In the genomic region with DNA sequence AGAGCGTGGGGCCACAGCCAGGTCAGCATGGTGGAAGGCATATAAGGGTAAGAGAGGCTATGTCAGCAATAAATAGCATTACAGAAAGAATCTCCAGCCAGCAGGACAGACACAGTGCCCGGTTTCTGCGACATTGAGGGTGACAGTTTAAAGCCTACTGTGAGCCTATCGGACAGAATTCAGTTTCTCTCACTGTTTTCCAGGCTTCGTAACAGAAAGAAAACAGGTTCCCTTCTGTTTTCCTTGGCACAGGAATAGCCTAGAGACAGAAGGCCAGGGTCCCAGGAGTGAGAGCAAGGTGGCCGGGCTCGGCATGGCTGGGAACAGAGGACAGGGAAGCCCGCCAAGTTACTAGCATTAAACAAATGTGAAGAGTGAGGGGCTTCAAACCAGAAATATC, we compare ENCODE assay signal across 22 mouse cellular contexts. TPM values are rescaled to one million over a fixed set of nuclear protein-coding genes. Genes with fewer than 3 reads are reported as not detected.
DNase-seq lines count a peak whose midpoint lies in the region; ATAC-seq lines count a peak whose summit lies in the region.
"Had no signal": no experiment of that assay in that cellular context is flagged by ENCODE, and none has a peak within 500 bp of the region (broad histone marks: within the 10 kb centered on the region; RNA-seq: fewer than 3 reads in every experiment).

No protein-coding gene starts in this region.

- no peak overlapping the region for H3K4me2 ChIP-seq in hindbrain, embryonic 15.5 days
- H3K4me2 ChIP-seq in hindbrain, embryonic 12.5 days (replicated peaks), result no peak overlapping the region
- no peak overlapping the region for H3K4me2 ChIP-seq in midbrain, embryonic 16.5 days (ENCODE audit: low read length)
- no peak overlapping the region for H3K4me2 ChIP-seq in midbrain, embryonic 14.5 days (ENCODE audit: low read length)
- H3K4me2 ChIP-seq: embryonic facial prominence, embryonic 12.5 days; intestine, embryonic 15.5 days; neural tube, embryonic 13.5 days had no signal

- H3K9me3 ChIP-seq in hindbrain, embryonic 15.5 days, result no peaks in the 10 kb centered on the region
- H3K9me3 ChIP-seq in hindbrain, embryonic 12.5 days (replicated peaks), result no peaks in the 10 kb centered on the region
- H3K9me3 ChIP-seq in midbrain, embryonic 16.5 days (replicated peaks; ENCODE audit: control insufficient read depth, low read length, poor library complexity, severe bottlenecking), result no peaks in the 10 kb centered on the region
- no peaks in the 10 kb centered on the region for H3K9me3 ChIP-seq in midbrain, embryonic 14.5 days (ENCODE audit: control insufficient read depth, low read length)
- H3K9me3 ChIP-seq: embryonic facial prominence, embryonic 12.5 days; intestine, embryonic 15.5 days; neural tube, embryonic 13.5 days had no signal

- 86% methylated on average over 8 of the region's 8 CpGs for WGBS in hindbrain, embryonic 15.5 days
- 94% methylated on average over 8 of the region's 8 CpGs for WGBS in hindbrain, embryonic 12.5 days
- WGBS in midbrain, embryonic 16.5 days, result 85% methylated on average over 8 of the region's 8 CpGs
- WGBS in midbrain, embryonic 14.5 days, result 88% methylated on average over 8 of the region's 8 CpGs

- DNase-seq in midbrain, embryonic 14.5 days, result no peak
- DNase-seq in cerebellum, adult 11-12 months, result peak; percentile 83
- peak; percentile 82 to 90 for DNase-seq in cerebellum, postnatal 14 days
- no peak for DNase-seq in thymus, postnatal 36 days
- no peak for DNase-seq in adrenal gland, postnatal 10 days
- DNase-seq: gastrocnemius, postnatal 25 days; layer of hippocampus, postnatal 36 days; lung, postnatal 10 days; right cerebral cortex, postnatal 4 days had no signal

- peak overlapping the region; percentile 65 for H3K27ac ChIP-seq in hindbrain, embryonic 15.5 days (replicated peaks)
- no peak overlapping the region for H3K27ac ChIP-seq in hindbrain, embryonic 12.5 days
- H3K27ac ChIP-seq in midbrain, embryonic 16.5 days (ENCODE audit: low read length), result peak overlapping the region; percentile 28; the same call in 1 of the 2 replicates
- H3K27ac ChIP-seq in midbrain, embryonic 14.5 days (replicated peaks; ENCODE audit: low read depth, low read length), result no peak overlapping the region
- H3K27ac ChIP-seq: embryonic facial prominence, embryonic 12.5 days; intestine, embryonic 15.5 days; neural tube, embryonic 13.5 days had no signal

- no peak overlapping the region for H3K4me3 ChIP-seq in hindbrain, embryonic 15.5 days
- H3K4me3 ChIP-seq in hindbrain, embryonic 12.5 days, result no peak overlapping the region
- H3K4me3 ChIP-seq in midbrain, embryonic 16.5 days (ENCODE audit: low read depth, low read length), result no peak overlapping the region
- no peak overlapping the region for H3K4me3 ChIP-seq in midbrain, embryonic 14.5 days (replicated peaks; ENCODE audit: low read depth, low read length)
- H3K4me3 ChIP-seq: embryonic facial prominence, embryonic 12.5 days; intestine, embryonic 15.5 days; neural tube, embryonic 13.5 days had no signal

- no peaks in the 10 kb centered on the region for H3K27me3 ChIP-seq in hindbrain, embryonic 15.5 days
- no peaks in the 10 kb centered on the region for H3K27me3 ChIP-seq in hindbrain, embryonic 12.5 days
- H3K27me3 ChIP-seq in midbrain, embryonic 16.5 days (ENCODE audit: control insufficient read depth, insufficient read depth, low read depth, low read length), result no peaks in the 10 kb centered on the region
- H3K27me3 ChIP-seq in midbrain, embryonic 14.5 days (ENCODE audit: control insufficient read depth, insufficient read depth, low read length), result no peaks in the 10 kb centered on the region
- H3K27me3 ChIP-seq: embryonic facial prominence, embryonic 12.5 days; intestine, embryonic 15.5 days; neural tube, embryonic 13.5 days had no signal

- H3K36me3 ChIP-seq in hindbrain, embryonic 15.5 days, result peaks cover 47% of the 10 kb centered on the region
- peaks cover 85% of the 10 kb centered on the region for H3K36me3 ChIP-seq in hindbrain, embryonic 12.5 days
- peaks cover 13% of the 10 kb centered on the region for H3K36me3 ChIP-seq in midbrain, embryonic 16.5 days (ENCODE audit: control insufficient read depth, insufficient read depth, low read length)
- peaks cover 75% of the 10 kb centered on the region for H3K36me3 ChIP-seq in midbrain, embryonic 14.5 days (ENCODE audit: control insufficient read depth, insufficient read depth, low read length)

- no peak overlapping the region for H3K9ac ChIP-seq in hindbrain, embryonic 15.5 days
- H3K9ac ChIP-seq in hindbrain, embryonic 12.5 days, result no peak overlapping the region
- no peak overlapping the region for H3K9ac ChIP-seq in midbrain, embryonic 16.5 days (ENCODE audit: low read depth, low read length)
- H3K9ac ChIP-seq in midbrain, embryonic 14.5 days (replicated peaks; ENCODE audit: low read length), result no peak overlapping the region
- H3K9ac ChIP-seq: embryonic facial prominence, embryonic 12.5 days; intestine, embryonic 15.5 days; neural tube, embryonic 13.5 days had no signal

- no peak for ATAC-seq in hindbrain, embryonic 15.5 days (ENCODE audit: low FRiP score, low read depth)
- ATAC-seq in hindbrain, embryonic 12.5 days (ENCODE audit: low FRiP score), result no peak
- no peak for ATAC-seq in midbrain, embryonic 16.5 days
- no peak for ATAC-seq in midbrain, embryonic 14.5 days (ENCODE audit: low FRiP score, low TSS enrichment)
- ATAC-seq: intestine, embryonic 15.5 days had no signal

- peaks cover 11% of the 10 kb centered on the region; the same call in 1 of the 2 replicates for H3K4me1 ChIP-seq in hindbrain, embryonic 15.5 days (replicated peaks)
- H3K4me1 ChIP-seq in hindbrain, embryonic 12.5 days, result no peaks in the 10 kb centered on the region
- H3K4me1 ChIP-seq in midbrain, embryonic 16.5 days (ENCODE audit: control insufficient read depth, insufficient read depth, low read length), result no peaks in the 10 kb centered on the region
- H3K4me1 ChIP-seq in midbrain, embryonic 14.5 days (ENCODE audit: control insufficient read depth, insufficient read depth, low read length), result no peaks in the 10 kb centered on the region
- H3K4me1 ChIP-seq: embryonic facial prominence, embryonic 12.5 days; neural tube, embryonic 13.5 days had no signal

RNA-seq across cellular contexts. Expression of a gene that starts 14.3 kb away (rescaled TPM):
- 67.4 and 71.9 TPM in 2 replicates for polyA plus RNA-seq in hindbrain, embryonic 15.5 days (2015; fragmentation: Nextera tagmentation; extraction: Ambion mirVana)
- 19.8 and 21.9 TPM in 2 replicates for polyA plus RNA-seq in hindbrain, embryonic 12.5 days (2016; fragmentation: Nextera tagmentation; extraction: Ambion mirVana)
- 55.4 and 65.8 TPM in 2 replicates for polyA plus RNA-seq in midbrain, embryonic 16.5 days (2015; fragmentation: Nextera tagmentation; extraction: Ambion mirVana)
- polyA plus RNA-seq in midbrain, embryonic 14.5 days (2014; fragmentation: Nextera tagmentation; extraction: Ambion mirVana), result 51.9 and 74.5 TPM in 2 replicates
- total RNA-seq in adrenal gland, postnatal 10 days (2021), result 10 to 100 TPM; 10.8 to 15.5 TPM

RNA-seq across cellular contexts. Expression of a gene that starts 23.5 kb away (rescaled TPM):
- 134 and 149 TPM in 2 replicates for polyA plus RNA-seq in hindbrain, embryonic 15.5 days (2015; fragmentation: Nextera tagmentation; extraction: Ambion mirVana)
- polyA plus RNA-seq in hindbrain, embryonic 12.5 days (2016; fragmentation: Nextera tagmentation; extraction: Ambion mirVana), result 161 and 162 TPM in 2 replicates
- 124 and 134 TPM in 2 replicates for polyA plus RNA-seq in midbrain, embryonic 16.5 days (2015; fragmentation: Nextera tagmentation; extraction: Ambion mirVana)
- 134 and 143 TPM in 2 replicates for polyA plus RNA-seq in midbrain, embryonic 14.5 days (2014; fragmentation: Nextera tagmentation; extraction: Ambion mirVana)
- 10 to 100 TPM; 27.0 to 29.5 TPM for total RNA-seq in adrenal gland, postnatal 10 days (2021)

RNA-seq across cellular contexts. Expression of a gene that starts 43.5 kb away (rescaled TPM):
- 247 and 265 TPM in 2 replicates for polyA plus RNA-seq in hindbrain, embryonic 15.5 days (2015; fragmentation: Nextera tagmentation; extraction: Ambion mirVana)
- 199 and 204 TPM in 2 replicates for polyA plus RNA-seq in hindbrain, embryonic 12.5 days (2016; fragmentation: Nextera tagmentation; extraction: Ambion mirVana)
- polyA plus RNA-seq in midbrain, embryonic 16.5 days (2015; fragmentation: Nextera tagmentation; extraction: Ambion mirVana), result 246 and 248 TPM in 2 replicates
- 117 and 224 TPM in 2 replicates for polyA plus RNA-seq in midbrain, embryonic 14.5 days (2014; fragmentation: Nextera tagmentation; extraction: Ambion mirVana)
- 100 to 1,000 TPM; 166 to 171 TPM for total RNA-seq in adrenal gland, postnatal 10 days (2021)

RNA-seq across cellular contexts. Expression of a gene that starts 55.2 kb away (rescaled TPM):
- polyA plus RNA-seq in hindbrain, embryonic 15.5 days (2015; fragmentation: Nextera tagmentation; extraction: Ambion mirVana), result not detected in 2 replicates
- polyA plus RNA-seq in hindbrain, embryonic 12.5 days (2016; fragmentation: Nextera tagmentation; extraction: Ambion mirVana), result not detected in 2 replicates
- polyA plus RNA-seq in midbrain, embryonic 16.5 days (2015; fragmentation: Nextera tagmentation; extraction: Ambion mirVana), result not detected in 2 replicates
- polyA plus RNA-seq in midbrain, embryonic 14.5 days (2014; fragmentation: Nextera tagmentation; extraction: Ambion mirVana), result not detected in 2 replicates
- total RNA-seq in adrenal gland, postnatal 10 days (2021), result 1 to 10 TPM in 1 of 2 experiments, not detected in 1; 1.2 TPM
- total RNA-seq: ES-E14; gastrocnemius, postnatal 25 days; layer of hippocampus, postnatal 36 days; megakaryocyte, adult 5-6 weeks had no signal
- polyA plus RNA-seq: embryonic facial prominence, embryonic 12.5 days; intestine, embryonic 15.5 days; kidney, embryonic 14.5 days; large intestine, adult 2 months; limb, embryonic 11.5 days; liver, embryonic 16.5 days; neural tube, embryonic 13.5 days; testis, adult 2 months had no signal

RNA-seq across cellular contexts. Expression of a gene that starts 56.7 kb away (rescaled TPM):
- polyA plus RNA-seq in hindbrain, embryonic 15.5 days (2015; fragmentation: Nextera tagmentation; extraction: Ambion mirVana), result 455 and 507 TPM in 2 replicates
- polyA plus RNA-seq in hindbrain, embryonic 12.5 days (2016; fragmentation: Nextera tagmentation; extraction: Ambion mirVana), result 618 and 712 TPM in 2 replicates
- polyA plus RNA-seq in midbrain, embryonic 16.5 days (2015; fragmentation: Nextera tagmentation; extraction: Ambion mirVana), result 400 and 420 TPM in 2 replicates
- polyA plus RNA-seq in midbrain, embryonic 14.5 days (2014; fragmentation: Nextera tagmentation; extraction: Ambion mirVana), result 563 and 615 TPM in 2 replicates
- total RNA-seq in adrenal gland, postnatal 10 days (2021), result 1,000 to 10,000 TPM in 1 of 2 experiments, 100 to 1,000 TPM in 1; 973 to 1,027 TPM

Comparison
In these comparisons a context has a peak if more than half of its experiments do, and no peak if none do; other contexts are left out.
1. H3K27ac ChIP-seq: peak in hindbrain, embryonic 15.5 days (single experiment) and midbrain, embryonic 16.5 days (single experiment); none in hindbrain, embryonic 12.5 days (single experiment) and midbrain, embryonic 14.5 days (single experiment).
2. DNase-seq: peak in cerebellum, adult 11-12 months (single experiment) and cerebellum, postnatal 14 days (2 of 2); none in midbrain, embryonic 14.5 days (single experiment), thymus, postnatal 36 days (0 of 2) and adrenal gland, postnatal 10 days (single experiment).